Mouse (Mus musculus) neural tube, embryonic 10.5 days (tissue): Measurements from ENCODE around the gene Ccdc186.
"Not testable (repeated sequence)": the region's sequence is repeated elsewhere in the genome, so short reads cannot be mapped to it uniquely, and the experiment has no call there.

Source experiments
- DNase-seq: peaks from one replicate; pipeline ENCODE4 v3.0.0-alpha.2; 2017; ENCODE audit warnings: low spot score; ENCODE audit errors: extremely low spot score

Ccdc186 gene

GRCm38 (mm10) chr19:56758311-56758710, 63.7 kb downstream of the Ccdc186 start:
- DNase-seq, result no peak

- no peak for DNase-seq
Measured at GRCm38 (mm10) chr19:56756412-56756811, 65.6 kb downstream of the Ccdc186 start.

DNA sequence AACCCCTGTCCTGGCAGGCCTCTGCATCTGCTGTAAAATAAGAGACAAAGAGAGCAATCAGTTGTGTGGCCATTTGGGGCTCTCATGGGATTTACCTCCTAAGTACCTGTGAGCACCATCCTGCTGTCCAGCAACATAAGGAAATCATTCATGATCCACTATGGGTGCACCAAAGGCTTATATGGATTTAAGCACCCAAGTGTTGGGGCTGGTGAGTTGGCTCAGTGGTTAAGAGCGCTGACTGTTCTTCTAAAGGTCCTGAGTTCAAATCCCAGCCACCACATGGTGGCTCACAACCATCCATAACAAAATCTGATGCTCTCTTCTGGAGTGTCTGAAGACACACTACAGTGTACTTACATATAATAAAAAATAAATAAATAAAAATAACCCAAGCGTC, 67.5 kb downstream of the Ccdc186 start:
- DNase-seq, result not testable (repeated sequence)

DNA sequence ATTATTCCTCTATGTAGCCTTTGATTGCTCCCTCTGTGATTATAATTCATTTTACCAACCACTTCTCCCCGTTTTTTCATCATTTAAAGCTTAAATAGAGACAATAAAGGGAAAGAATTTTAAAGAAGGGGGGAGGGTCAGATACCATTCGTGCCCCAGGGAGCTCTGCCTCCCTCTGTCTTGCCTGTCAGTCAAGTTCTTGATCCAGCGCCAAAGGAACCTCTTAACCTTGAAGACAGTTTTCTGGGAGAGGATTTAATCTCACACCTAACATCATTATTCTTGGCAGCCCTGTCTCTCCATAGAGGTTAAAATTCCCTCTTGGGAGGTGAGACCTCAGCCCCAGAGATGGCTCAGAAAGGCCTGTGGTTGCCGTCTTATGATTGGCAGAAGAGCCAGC, 71.3 kb downstream of the Ccdc186 start:
- no peak for DNase-seq

DNA sequence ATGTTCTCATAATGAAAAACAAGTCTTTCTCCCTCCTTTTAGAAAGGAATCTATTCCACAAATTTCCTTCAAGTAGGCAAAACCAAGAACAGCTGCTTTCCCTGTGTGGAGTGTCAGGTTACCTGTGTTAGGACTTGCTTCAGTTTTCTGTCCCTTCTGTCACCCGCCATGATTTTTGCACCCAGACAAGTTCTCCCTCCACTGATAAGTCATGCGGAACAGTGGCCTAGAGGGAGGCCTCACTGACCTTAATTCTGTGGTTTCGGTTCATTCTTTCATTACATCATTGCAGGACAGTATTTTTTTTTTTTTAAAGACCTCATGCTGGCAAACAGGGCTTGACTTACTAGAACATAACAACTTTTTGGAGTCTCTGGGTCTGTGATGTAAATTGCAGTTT, 72.6 kb downstream of the Ccdc186 start:
- DNase-seq, result no peak

GRCm38 (mm10) chr19:56747878-56748277, 74.1 kb downstream of the Ccdc186 start:
- DNase-seq, result no peak

GRCm38 (mm10) chr19:56746618-56747017, 75.4 kb downstream of the Ccdc186 start:
- DNase-seq, result no peak

- no peak for DNase-seq
Measured at GRCm38 (mm10) chr19:56745528-56745927, 76.5 kb downstream of the Ccdc186 start.

- DNase-seq, result no peak
Measured at GRCm38 (mm10) chr19:56745061-56745460, 76.9 kb downstream of the Ccdc186 start.
